Mouse (Mus musculus) liver, embryonic 11.5 days (tissue): ENCODE results near the gene Gar1. TPM values are rescaled to one million over a fixed set of nuclear protein-coding genes. Genes with fewer than 3 reads are reported as not detected.

ENCODE experiments used
- ATAC-seq: fragments of 200-750 bp; cut with Nextera tagmentation; replicated peaks from 2 replicates; pipeline ENCODE4 v1.8.0; 2017; ENCODE audit warnings: moderate number of reproducible peaks, mild to moderate bottlenecking, moderate TSS enrichment, moderate library complexity; ENCODE audit not compliant: low FRiP score
- DNase-seq: peaks from one replicate; pipeline ENCODE4 v3.0.0-alpha.2; 2017; ENCODE audit warnings: low spot score
- H3K27ac ChIP-seq: fragments of 300-500 bp; sonication (generic); 2 replicates; pipeline ENCODE4 v1.5.1; 2014; ENCODE audit warnings: mild to moderate bottlenecking, low read depth, low read length, control low read depth
- H3K27me3 ChIP-seq: fragments of 300-500 bp; sonication (generic); replicated peaks from 2 replicates; pipeline ENCODE4 v1.6.1; 2014; ENCODE audit warnings: low read length, mixed read lengths; ENCODE audit not compliant: control insufficient read depth, insufficient read depth
- H3K36me3 ChIP-seq: fragments of 300-500 bp; sonication (generic); 2 replicates; pipeline ENCODE4 v1.6.1; 2014; ENCODE audit warnings: mild to moderate bottlenecking, low read length, moderate library complexity, mixed read lengths; ENCODE audit not compliant: control insufficient read depth, insufficient read depth
- H3K4me1 ChIP-seq: fragments of 300-500 bp; sonication (generic); replicated peaks from 2 replicates; pipeline ENCODE4 v1.6.1; 2014; ENCODE audit warnings: low read length, mixed read lengths; ENCODE audit not compliant: control insufficient read depth, insufficient read depth
- H3K4me2 ChIP-seq: fragments of 300-500 bp; sonication (generic); 2 replicates; pipeline ENCODE4 v1.6.1; 2014; ENCODE audit warnings: mild to moderate bottlenecking, control low read depth, moderate library complexity
- H3K4me3 ChIP-seq: fragments of 300-500 bp; sonication (generic); 2 replicates; pipeline ENCODE4 v1.5.1; 2014; ENCODE audit warnings: low read depth, low read length, control low read depth
- H3K9ac ChIP-seq: fragments of 300-500 bp; sonication (generic); 2 replicates; pipeline ENCODE4 v1.6.1; 2014; ENCODE audit warnings: low read depth, low read length, control low read depth
- H3K9me3 ChIP-seq: fragments of 300-500 bp; sonication (generic); 2 replicates; pipeline ENCODE4 v1.6.1; 2016; ENCODE audit warnings: low read length, inconsistent platforms, mixed read lengths; ENCODE audit not compliant: control insufficient read depth
- WGBS: fragments of 180-500 bp; shearing (Covaris S2); extraction: QIAGEN DNeasy Blood & Tissue Kit; methylation state at CpG from one replicate; pipeline ENCODE4 v1.1.7; 2014; 5-methylcytosine and 5-hydroxymethylcytosine counted together
- polyA plus RNA-seq: library from polyadenylated mRNA; unstranded; fragments of >200 nt; fragmentation: Nextera tagmentation; extraction: Ambion mirVana; gene quantifications from 2 replicates; pipeline ENCODE4 v1.2.1, GENCODE M21; 2014

Gene Gar1
- polyA plus RNA-seq, 1 experiment from 2014 or later: 67.7 TPM

GRCm38 (mm10) chr3:129845868-129846267, 14.7 kb upstream of the Gar1 start:
- Histone ChIP-seq H3K4me1 (0 out of 2 replicates have a peak, but pooled peaks cover 3% of the 10 kb centered on the region), H3K9ac (no peak overlapping the region), H3K27me3 (no peaks in the 10 kb centered on the region), H3K36me3 (no peaks in the 10 kb centered on the region), H3K9me3 (no peaks in the 10 kb centered on the region), H3K4me3 (no peak overlapping the region), H3K27ac (no peak overlapping the region), H3K4me2 (no peak overlapping the region)
- DNase-seq (no peak), ATAC-seq (no peak)
- WGBS: 68% methylated on average over 2 of the region's 2 CpGs

GRCm38 (mm10) chr3:129838017-129838416, 6.8 kb upstream of the Gar1 start:
- peak overlapping the region; percentile 42; the same call in 1 of the 2 replicates for H3K4me2 ChIP-seq

DNA sequence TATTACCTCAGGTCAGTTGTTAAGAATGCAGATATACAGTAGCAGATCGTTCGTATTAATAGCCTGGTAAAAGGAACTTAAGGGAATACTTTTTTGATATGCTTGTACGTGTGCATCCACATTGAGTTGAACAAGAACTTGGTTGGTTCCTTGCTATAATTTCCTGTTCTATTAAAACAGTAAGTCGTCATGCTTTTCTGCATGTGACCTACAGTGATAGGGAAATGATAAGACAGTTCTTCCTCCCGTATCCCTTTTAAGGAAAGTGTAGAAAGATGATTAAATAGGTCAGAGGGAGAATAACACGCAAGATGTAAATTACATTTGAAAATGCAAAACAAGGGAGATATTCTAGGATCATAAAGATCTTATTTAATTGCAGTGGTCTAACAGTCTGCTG, 5.8 kb upstream of the Gar1 start:
- H3K4me3 ChIP-seq: peak overlapping the region; percentile 1; the same call in 1 of the 2 replicates
- H3K36me3 ChIP-seq: no peaks in the 10 kb centered on the region
- ATAC-seq (no peak), DNase-seq (no peak)
- no peaks in the 10 kb centered on the region for H3K27me3 ChIP-seq
- no peaks in the 10 kb centered on the region for H3K9me3 ChIP-seq
- H3K4me2 ChIP-seq: peak overlapping the region; percentile 42
- 76% methylated on average over 6 of the region's 6 CpGs for WGBS
- H3K4me1 ChIP-seq: no peaks in the 10 kb centered on the region
- no peak overlapping the region for H3K9ac ChIP-seq
- H3K27ac ChIP-seq: no peak overlapping the region

More at GRCm38 (mm10) chr3:129838017-129838416, 6.8 kb upstream of the Gar1 start:
- H3K27me3 ChIP-seq: no peaks in the 10 kb centered on the region
- H3K4me3 ChIP-seq: no peak overlapping the region
- H3K4me1 ChIP-seq: no peaks in the 10 kb centered on the region
- H3K9ac ChIP-seq: no peak overlapping the region
- 59% methylated on average over 6 of the region's 7 CpGs for WGBS
- no peak overlapping the region for H3K27ac ChIP-seq
- no peak; the same call in 1 of the 2 replicates for ATAC-seq
- no peaks in the 10 kb centered on the region for H3K36me3 ChIP-seq
- H3K9me3 ChIP-seq: no peaks in the 10 kb centered on the region
- no peak for DNase-seq

DNA sequence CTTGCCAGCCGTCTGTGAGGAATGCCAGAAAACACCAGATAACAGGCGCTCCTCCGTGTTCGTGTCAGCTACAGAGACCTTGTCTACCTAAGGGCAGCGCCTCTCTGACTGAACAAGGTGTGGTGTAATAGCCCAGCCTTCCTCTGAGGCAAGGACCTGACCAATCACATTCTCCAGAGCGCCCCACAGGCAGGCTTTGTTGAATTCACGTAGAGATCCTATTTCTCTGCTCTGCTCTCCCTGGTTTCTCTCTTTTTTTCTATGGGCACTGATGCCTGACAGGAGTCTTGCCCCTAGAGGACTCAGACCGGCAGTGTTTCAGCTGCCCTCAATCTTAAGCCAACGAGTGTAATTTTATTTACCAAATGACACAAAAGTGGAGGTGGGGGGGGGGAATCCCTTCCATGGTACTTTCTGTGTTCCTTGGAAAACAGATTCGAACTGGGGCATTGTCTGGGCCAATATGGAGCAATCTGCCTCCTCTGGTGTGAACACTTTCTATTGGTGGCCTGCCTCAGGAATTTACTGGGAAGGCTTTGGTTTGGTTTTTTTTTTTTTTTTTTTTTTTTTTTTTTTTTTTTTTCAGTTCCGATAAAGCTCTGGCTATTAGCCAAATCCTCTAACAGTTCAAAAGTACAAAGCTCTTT, 5.0 kb upstream of the Gar1 start:
- no peak overlapping the region for H3K9ac ChIP-seq
- no peaks in the 10 kb centered on the region for H3K9me3 ChIP-seq
- H3K4me1 ChIP-seq: no peaks in the 10 kb centered on the region; the same call in 1 of the 2 replicates
- H3K4me2 ChIP-seq: peak overlapping the region; percentile 43
- 22% methylated on average over 11 of the region's 11 CpGs for WGBS
- ATAC-seq (no peak), DNase-seq (no peak)
- no peaks in the 10 kb centered on the region for H3K36me3 ChIP-seq
- H3K27me3 ChIP-seq: no peaks in the 10 kb centered on the region
- H3K27ac ChIP-seq: peak overlapping the region; percentile 65
- 0 out of 2 replicates have a peak overlapping the region, but pooled peaks have one; percentile 6 for H3K4me3 ChIP-seq

GRCm38 (mm10) chr3:129835388-129835934, 4.3 kb upstream of the Gar1 start, which contains the start of gene Cfi:
TSS of gene Cfi (plus strand) at chr3:129835884.
- Histone ChIP-seq H3K36me3 (no peaks in the 10 kb centered on the region), H3K9me3 (no peaks in the 10 kb centered on the region), H3K4me2 (peak within 1 kb of the TSS; percentile 43), H3K4me1 (no peaks in the 10 kb centered on the region; the same call in 1 of the 2 replicates), H3K27me3 (no peaks in the 10 kb centered on the region), H3K27ac (peak within 1 kb of the TSS; percentile 65), H3K4me3 (peak within 1 kb of the TSS; percentile 6; the same call in 1 of the 2 replicates), H3K9ac (no peak within 1 kb of the TSS)
- DNase-seq: no peak
- ATAC-seq: no peak
- 54% methylated on average over 6 of the region's 6 CpGs for WGBS

DNA sequence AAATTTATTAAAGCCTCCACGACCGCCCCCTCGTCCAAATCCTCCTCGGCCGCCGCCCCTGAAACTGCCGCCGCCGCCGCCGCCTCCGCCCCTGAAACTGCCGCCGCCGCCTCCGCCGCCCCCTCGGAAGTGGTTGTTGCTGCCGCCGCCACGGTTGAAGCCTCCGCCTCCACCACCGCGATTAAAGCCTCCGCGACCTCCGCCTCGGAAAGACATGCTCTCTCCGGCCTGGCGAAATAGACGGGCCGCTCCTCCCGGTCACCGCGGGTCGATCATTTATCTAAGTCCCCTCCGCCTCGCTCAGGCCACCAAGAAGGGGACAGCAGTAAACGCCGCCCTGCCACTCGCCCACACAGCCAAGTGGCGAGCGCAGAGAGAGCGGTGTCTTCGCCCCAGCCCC, 570 bp downstream of the Gar1 start:
- no peaks in the 10 kb centered on the region for H3K27me3 ChIP-seq
- peak overlapping the region; percentile 94 for H3K9ac ChIP-seq
- peak overlapping the region; percentile 94 for H3K4me3 ChIP-seq
- WGBS: under 1% methylated on average over 45 of the region's 45 CpGs
- peak overlapping the region; percentile 86 for H3K27ac ChIP-seq
- peaks cover 11% of the 10 kb centered on the region for H3K4me1 ChIP-seq
- peak overlapping the region; percentile 89 for H3K4me2 ChIP-seq
- peak; percentile 18 for ATAC-seq
- DNase-seq: peak; percentile 69
- peaks cover 15% of the 10 kb centered on the region for H3K36me3 ChIP-seq
- H3K9me3 ChIP-seq: no peaks in the 10 kb centered on the region

DNA sequence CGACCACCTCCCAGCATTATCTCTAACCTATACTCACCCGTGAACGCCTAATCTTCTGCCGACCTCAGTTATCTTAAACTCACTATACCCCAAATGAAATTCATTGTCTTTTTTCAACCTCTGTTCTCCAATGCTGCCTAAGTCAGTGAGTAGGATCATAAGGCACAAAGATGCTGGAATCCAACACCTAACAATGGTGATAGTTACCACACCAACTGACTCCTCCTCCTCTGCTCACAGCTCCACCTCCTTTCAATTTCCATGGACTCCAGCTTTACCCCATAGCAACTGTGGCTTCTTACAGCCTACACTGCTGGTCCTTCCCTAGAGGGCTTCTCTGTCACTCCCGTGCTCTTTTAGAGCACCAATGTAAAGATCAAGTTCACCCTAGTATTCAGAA, 3.5 kb downstream of the Gar1 start:
- no peak overlapping the region for H3K4me3 ChIP-seq
- DNase-seq (no peak), ATAC-seq (no peak)
- no peaks in the 10 kb centered on the region for H3K27me3 ChIP-seq
- H3K9me3 ChIP-seq: no peaks in the 10 kb centered on the region
- H3K27ac ChIP-seq: no peak overlapping the region
- peaks cover 11% of the 10 kb centered on the region for H3K4me1 ChIP-seq
- H3K4me2 ChIP-seq: no peak overlapping the region
- 83% methylated on average over 5 of the region's 5 CpGs for WGBS
- H3K36me3 ChIP-seq: peaks cover 31% of the 10 kb centered on the region
- H3K9ac ChIP-seq: no peak overlapping the region

DNA sequence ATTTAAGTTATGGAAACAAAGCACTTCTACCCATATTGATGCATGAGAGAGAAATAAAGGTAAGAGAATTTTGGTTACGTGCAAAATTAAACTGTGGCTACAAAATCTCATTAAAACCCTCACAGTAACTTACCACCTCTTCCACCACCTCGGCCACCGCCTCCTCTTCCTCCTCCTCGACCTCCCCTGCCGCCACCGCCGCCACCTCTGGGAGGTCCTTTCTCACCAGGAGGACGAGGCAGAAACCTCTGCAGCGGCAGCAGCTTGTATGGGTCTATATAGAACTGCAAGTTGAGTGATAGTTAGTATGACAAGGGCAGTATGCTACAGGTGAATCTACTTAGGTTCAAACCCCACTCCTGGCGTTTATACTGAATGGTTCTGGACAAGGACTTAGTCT, 4.5 kb downstream of the Gar1 start:
- Histone ChIP-seq H3K9ac (no peak overlapping the region), H3K36me3 (peaks cover 31% of the 10 kb centered on the region), H3K27ac (no peak overlapping the region), H3K4me2 (no peak overlapping the region), H3K4me3 (no peak overlapping the region), H3K9me3 (no peaks in the 10 kb centered on the region), H3K4me1 (peaks cover 11% of the 10 kb centered on the region), H3K27me3 (no peaks in the 10 kb centered on the region)
- 83% methylated on average over 10 of the region's 10 CpGs for WGBS
- no peak for ATAC-seq
- no peak for DNase-seq

GRCm38 (mm10) chr3:129824891-129825290, 6.3 kb downstream of the Gar1 start:
- Histone ChIP-seq H3K36me3 (peaks cover 31% of the 10 kb centered on the region), H3K4me2 (no peak overlapping the region), H3K9ac (no peak overlapping the region), H3K27me3 (no peaks in the 10 kb centered on the region), H3K4me3 (no peak overlapping the region), H3K27ac (no peak overlapping the region), H3K4me1 (peaks cover 10% of the 10 kb centered on the region), H3K9me3 (no peaks in the 10 kb centered on the region)
- DNase-seq (no peak), ATAC-seq (no peak)
- 91% methylated on average over 10 of the region's 10 CpGs for WGBS
